Mouse (Mus musculus) heart, embryonic 10.5 days (tissue): ENCODE data around the gene Itgb8. TPM values are rescaled to one million over a fixed set of nuclear protein-coding genes. Genes with fewer than 3 reads are reported as not detected.

Source experiments
- DNase-seq: peaks from one replicate; pipeline ENCODE4 v3.0.0-alpha.2; 2017; ENCODE audit warnings: low spot score
- H3K27ac ChIP-seq: fragments of 300-500 bp; sonication (generic); 2 replicates; pipeline ENCODE4 v1.5.1; 2016; ENCODE audit warnings: mild to moderate bottlenecking
- H3K27me3 ChIP-seq: fragments of 300-500 bp; sonication (generic); 2 replicates; pipeline ENCODE4 v1.6.1; 2016; ENCODE audit warnings: mild to moderate bottlenecking; ENCODE audit not compliant: poor library complexity, insufficient read depth, severe bottlenecking
- H3K36me3 ChIP-seq: fragments of 300-500 bp; sonication (generic); 2 replicates; pipeline ENCODE4 v1.6.1; 2016; ENCODE audit warnings: mild to moderate bottlenecking, moderate library complexity
- H3K4me1 ChIP-seq: fragments of 300-500 bp; sonication (generic); 2 replicates; pipeline ENCODE4 v1.6.1; 2016; ENCODE audit warnings: mild to moderate bottlenecking
- H3K4me3 ChIP-seq: fragments of 300-500 bp; sonication (generic); 2 replicates; pipeline ENCODE4 v1.5.1; 2016; ENCODE audit warnings: mild to moderate bottlenecking, moderate library complexity
- H3K9me3 ChIP-seq: fragments of 300-500 bp; sonication (generic); 2 replicates; pipeline ENCODE4 v1.6.1; 2016; ENCODE audit warnings: mild to moderate bottlenecking, moderate library complexity
- WGBS: fragments of 180-500 bp; shearing (Covaris S2); methylation state at CpG from one replicate; pipeline ENCODE4 v1.1.7; 2016; 5-methylcytosine and 5-hydroxymethylcytosine counted together
- polyA plus RNA-seq: library from polyadenylated mRNA; unstranded; fragments of >200 nt; fragmentation: Nextera tagmentation; extraction: Ambion mirVana; gene quantifications from 2 replicates; pipeline ENCODE4 v1.2.1, GENCODE M21; 2016

Gene Itgb8
- polyA plus RNA-seq, 1 experiment from 2014 or later, result 4.4 TPM

GRCm38 (mm10) chr12:119157686-119158085, 80.9 kb downstream of the Itgb8 start:
- no peaks in the 10 kb centered on the region for H3K27me3 ChIP-seq
- DNase-seq, result no peak
- WGBS, result 86% methylated on average over 2 of the region's 2 CpGs
- H3K36me3 ChIP-seq, result 0 out of 2 replicates have a peak, but pooled peaks cover 3% of the 10 kb centered on the region
- no peak overlapping the region for H3K4me3 ChIP-seq
- no peak overlapping the region for H3K27ac ChIP-seq
- H3K9me3 ChIP-seq, result no peaks in the 10 kb centered on the region
- no peaks in the 10 kb centered on the region for H3K4me1 ChIP-seq

- H3K4me1 ChIP-seq, result no peaks in the 10 kb centered on the region
These were observed 81.5 kb downstream of the Itgb8 start for GRCm38 (mm10) chr12:119157068-119157467.

GRCm38 (mm10) chr12:119155566-119155965, 83.0 kb downstream of the Itgb8 start:
- H3K4me3 ChIP-seq, result no peak overlapping the region
- DNase-seq, result no peak
- no peaks in the 10 kb centered on the region for H3K36me3 ChIP-seq
- no peaks in the 10 kb centered on the region for H3K9me3 ChIP-seq
- 68% methylated on average over 4 of the region's 4 CpGs for whole genome bisulfite sequencing
- H3K27ac ChIP-seq, result no peak overlapping the region
- H3K27me3 ChIP-seq, result no peaks in the 10 kb centered on the region
- no peaks in the 10 kb centered on the region for H3K4me1 ChIP-seq

More at GRCm38 (mm10) chr12:119157068-119157467, 81.5 kb downstream of the Itgb8 start:
- H3K4me3 ChIP-seq, result no peak overlapping the region
- H3K9me3 ChIP-seq, result no peaks in the 10 kb centered on the region
- 83% methylated on average over 3 of the region's 3 CpGs for WGBS
- DNase-seq, result no peak
- H3K27ac ChIP-seq, result no peak overlapping the region
- H3K36me3 ChIP-seq, result no peaks in the 10 kb centered on the region
- H3K27me3 ChIP-seq, result no peaks in the 10 kb centered on the region

- H3K36me3 ChIP-seq, result no peaks in the 10 kb centered on the region
- no peak overlapping the region for H3K4me3 ChIP-seq
- no peaks in the 10 kb centered on the region for H3K27me3 ChIP-seq
- WGBS, result 87% methylated on average over 2 of the region's 2 CpGs
- H3K9me3 ChIP-seq, result no peaks in the 10 kb centered on the region
- H3K27ac ChIP-seq, result no peak overlapping the region
- H3K4me1 ChIP-seq, result no peaks in the 10 kb centered on the region
- no peak for DNase-seq
These were observed 87.6 kb downstream of the Itgb8 start for GRCm38 (mm10) chr12:119150956-119151355.

GRCm38 (mm10) chr12:119147753-119148152, 90.8 kb downstream of the Itgb8 start:
- no peaks in the 10 kb centered on the region for H3K9me3 ChIP-seq
- no peaks in the 10 kb centered on the region for H3K27me3 ChIP-seq
- no peaks in the 10 kb centered on the region for H3K36me3 ChIP-seq
- WGBS, result 86% methylated on average over 3 of the region's 3 CpGs
- H3K4me1 ChIP-seq, result no peaks in the 10 kb centered on the region
- H3K27ac ChIP-seq, result no peak overlapping the region
- no peak overlapping the region for H3K4me3 ChIP-seq
- no peak for DNase-seq

- no peak for DNase-seq
- no peaks in the 10 kb centered on the region for H3K27me3 ChIP-seq
- no peaks in the 10 kb centered on the region for H3K36me3 ChIP-seq
- no peaks in the 10 kb centered on the region for H3K4me1 ChIP-seq
- H3K9me3 ChIP-seq, result no peaks in the 10 kb centered on the region
- WGBS, result 98% methylated on average over 1 of the region's 1 CpGs
- no peak overlapping the region for H3K27ac ChIP-seq
- H3K4me3 ChIP-seq, result no peak overlapping the region
These were observed 92.6 kb downstream of the Itgb8 start for GRCm38 (mm10) chr12:119146031-119146430.

GRCm38 (mm10) chr12:119137946-119138345, 100.7 kb downstream of the Itgb8 start:
- H3K9me3 ChIP-seq, result no peaks in the 10 kb centered on the region
- H3K27me3 ChIP-seq, result no peaks in the 10 kb centered on the region
- 0 out of 2 replicates have a peak, but pooled peaks cover 3% of the 10 kb centered on the region for H3K4me1 ChIP-seq
- 28% methylated on average over 1 of the region's 1 CpGs for WGBS
- no peak overlapping the region for H3K4me3 ChIP-seq
- no peak overlapping the region for H3K27ac ChIP-seq
- no peaks in the 10 kb centered on the region for H3K36me3 ChIP-seq
- no peak for DNase-seq

GRCm38 (mm10) chr12:119113522-119114135, 125.0 kb downstream of the Itgb8 start:
- 69% methylated on average over 6 of the region's 6 CpGs for WGBS
- no peaks in the 10 kb centered on the region for H3K36me3 ChIP-seq

GRCm38 (mm10) chr12:119110091-119110490, 128.5 kb downstream of the Itgb8 start:
- Histone ChIP-seq H3K36me3 (no peaks in the 10 kb centered on the region), H3K27ac (no peak overlapping the region), H3K27me3 (no peaks in the 10 kb centered on the region), H3K4me1 (no peaks in the 10 kb centered on the region), H3K4me3 (no peak overlapping the region), H3K9me3 (no peaks in the 10 kb centered on the region)
- no peak for DNase-seq
- 38% methylated on average over 2 of the region's 2 CpGs for WGBS

More at GRCm38 (mm10) chr12:119113522-119114135, 125.0 kb downstream of the Itgb8 start:
- no peaks in the 10 kb centered on the region for H3K4me1 ChIP-seq
- no peak for DNase-seq
- H3K27ac ChIP-seq, result no peak overlapping the region
- no peaks in the 10 kb centered on the region for H3K27me3 ChIP-seq
- no peaks in the 10 kb centered on the region for H3K9me3 ChIP-seq
- H3K4me3 ChIP-seq, result no peak overlapping the region

Other genes starting within 250 kb of the Itgb8 start
- 0.05 and 0.35 TPM in 2 replicates for gene Macc1, start 75.5 kb upstream of the Itgb8 start, polyA plus RNA-seq